Mouse (Mus musculus) retina, postnatal 7 days (tissue): ENCODE measurements around the gene Htr5b.
A peak's percentile ranks its signal among the peaks of the same experiment; 100 is the strongest.

Experiments
- DNase-seq: peaks from one replicate; pipeline ENCODE4 v3.0.0-alpha.2; 2012; ENCODE audit warnings: low read depth, low spot score

Gene Htr5b

DNA sequence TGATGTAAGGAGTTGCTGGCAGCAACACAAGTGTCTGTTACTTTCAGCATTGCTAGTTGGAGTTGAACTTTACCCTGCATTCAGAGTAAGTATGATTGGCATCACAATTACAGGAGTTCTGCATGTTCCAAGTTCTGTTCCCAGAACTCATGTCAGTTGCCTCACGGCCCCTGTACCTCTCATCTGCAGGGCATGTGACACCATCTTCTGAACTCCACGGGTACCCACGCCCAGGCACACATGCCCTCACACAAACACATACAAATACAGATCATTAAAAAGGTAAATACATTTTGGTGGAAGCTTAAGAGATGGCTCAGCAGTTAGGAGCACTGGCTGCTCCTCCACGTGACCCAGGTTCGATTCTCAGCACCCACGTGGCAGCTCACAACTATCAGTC lies 41.5 kb downstream of the Htr5b start:
- DNase-seq = no peak

DNA sequence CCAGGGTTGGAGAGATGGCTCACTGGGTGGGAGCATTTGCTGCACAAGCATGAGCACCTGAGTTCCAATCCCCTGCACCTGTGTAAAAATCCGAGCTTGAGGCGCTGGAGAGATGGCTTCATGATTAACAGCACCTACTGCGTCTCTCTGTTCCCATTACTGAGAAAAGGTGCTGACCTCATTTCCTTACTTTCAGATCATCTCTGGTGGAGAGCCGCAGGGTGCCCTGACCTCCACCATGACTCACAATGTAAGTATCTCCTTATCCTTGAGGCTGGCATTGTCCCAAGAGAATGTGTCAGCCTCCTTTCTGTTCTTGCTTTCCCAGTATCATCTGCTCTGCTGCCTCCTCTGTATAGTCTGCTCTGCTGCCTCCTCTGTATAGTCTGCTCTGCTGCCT lies 45.2 kb downstream of the Htr5b start:
- DNase-seq = no peak

- DNase-seq = no peak
Observed at GRCm38 (mm10) chr1:121479403-121479802, 48.9 kb downstream of the Htr5b start.

- no peak for DNase-seq
Observed at GRCm38 (mm10) chr1:121478284-121478980, 49.8 kb downstream of the Htr5b start.

DNA sequence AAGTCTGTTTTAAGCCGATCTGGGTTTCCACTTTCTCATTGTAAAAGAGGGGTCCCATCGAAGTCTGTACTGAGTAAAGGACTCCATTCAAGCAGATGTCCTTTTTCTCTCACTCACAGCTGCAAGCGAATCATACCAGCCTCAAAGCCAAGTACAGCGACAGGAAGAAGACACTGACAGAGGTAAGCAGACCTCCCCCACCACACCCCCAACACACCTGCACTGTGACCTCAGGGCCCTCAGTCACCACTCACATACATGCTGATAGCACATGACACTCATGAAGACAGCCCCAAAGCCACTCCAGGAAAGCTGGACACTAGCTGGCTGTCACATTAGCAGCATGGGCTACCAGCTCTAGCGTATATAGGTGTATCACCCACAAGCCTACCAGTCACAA lies 50.5 kb downstream of the Htr5b start:
- DNase-seq = no peak

DNA sequence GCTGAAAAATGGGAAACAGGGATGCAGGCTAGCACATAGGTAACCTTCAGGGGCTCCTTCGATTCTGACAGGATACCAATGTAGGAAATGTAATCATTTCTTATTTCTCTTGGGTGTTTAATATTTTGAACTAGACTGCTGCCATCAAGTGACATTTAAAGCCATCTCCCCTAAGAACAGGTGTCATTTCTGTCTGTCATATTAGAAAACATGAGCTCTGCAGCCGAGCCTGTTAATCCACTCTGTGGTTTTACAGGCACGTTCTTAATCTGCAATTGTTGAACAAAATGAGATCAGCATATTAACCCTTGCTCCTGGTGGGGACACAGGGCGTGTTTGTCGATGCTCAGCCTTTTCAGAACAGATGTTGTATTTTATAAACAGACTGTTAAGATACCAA lies 56.8 kb downstream of the Htr5b start:
- DNase-seq = peak; percentile 11

DNA sequence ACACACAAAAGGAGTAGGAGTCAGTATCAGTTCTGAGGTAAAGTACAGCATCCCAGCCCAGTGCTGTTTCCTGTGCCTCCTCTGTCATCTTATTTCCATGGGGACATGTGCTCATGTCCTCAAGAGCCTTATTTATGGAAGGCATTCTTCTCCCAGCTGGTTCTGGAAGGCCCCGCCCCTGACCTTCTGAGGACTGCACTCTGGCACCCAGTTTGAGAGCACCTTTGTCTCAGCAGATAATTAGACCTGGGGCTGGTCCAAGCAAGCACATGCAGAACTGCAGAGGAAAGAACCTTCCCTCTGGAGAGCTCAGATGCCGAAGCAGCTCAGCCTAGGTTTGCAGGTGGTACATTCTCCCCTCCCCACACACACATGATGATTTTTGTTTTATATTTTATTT lies 60.0 kb downstream of the Htr5b start:
- DNase-seq = no peak

DNA sequence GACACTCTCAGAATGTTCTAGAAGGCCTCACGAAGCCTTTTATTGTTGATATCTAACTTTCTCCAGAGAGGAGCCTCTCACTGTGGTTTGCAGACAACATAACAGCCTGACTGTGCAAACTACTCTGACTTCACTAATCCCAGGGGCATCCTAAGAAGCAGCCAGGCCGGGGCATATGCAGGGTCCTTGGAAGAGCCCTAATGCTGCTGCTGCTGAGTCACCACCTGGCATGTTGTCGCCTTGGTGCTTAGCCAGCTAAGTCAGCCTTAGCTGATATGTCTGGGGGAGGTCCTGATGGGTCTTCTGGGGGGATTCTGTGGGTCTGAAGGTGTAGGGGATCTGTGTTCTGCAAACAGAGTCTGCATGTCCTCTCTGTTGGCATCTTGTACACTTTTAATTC lies 62.0 kb downstream of the Htr5b start:
- peak; percentile 39 for DNase-seq

DNA sequence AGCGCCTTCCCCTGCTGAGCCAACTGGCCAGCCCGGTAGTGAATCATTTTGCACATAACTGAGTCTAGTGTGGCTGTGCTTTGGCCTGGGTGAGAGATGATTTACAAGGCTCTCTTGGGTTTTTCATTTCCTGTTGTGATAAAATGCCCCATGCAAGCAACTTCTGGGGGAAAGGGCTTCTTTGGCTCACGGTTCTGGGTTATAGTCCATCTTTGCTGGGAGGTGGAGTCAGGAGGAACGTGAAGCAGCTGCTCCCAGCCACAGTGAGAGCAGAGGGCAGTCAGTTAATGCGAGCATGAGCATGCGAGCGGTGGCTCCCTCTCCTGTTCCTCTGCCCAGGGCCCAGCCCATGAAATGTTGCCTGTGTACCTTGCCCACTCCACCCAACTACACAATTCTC lies 64.5 kb downstream of the Htr5b start:
- DNase-seq = no peak

- DNase-seq = no peak
Observed at GRCm38 (mm10) chr1:121462643-121463042, 65.6 kb downstream of the Htr5b start.

GRCm38 (mm10) chr1:121461895-121462294 lies 66.4 kb downstream of the Htr5b start:
- DNase-seq = no peak

DNA sequence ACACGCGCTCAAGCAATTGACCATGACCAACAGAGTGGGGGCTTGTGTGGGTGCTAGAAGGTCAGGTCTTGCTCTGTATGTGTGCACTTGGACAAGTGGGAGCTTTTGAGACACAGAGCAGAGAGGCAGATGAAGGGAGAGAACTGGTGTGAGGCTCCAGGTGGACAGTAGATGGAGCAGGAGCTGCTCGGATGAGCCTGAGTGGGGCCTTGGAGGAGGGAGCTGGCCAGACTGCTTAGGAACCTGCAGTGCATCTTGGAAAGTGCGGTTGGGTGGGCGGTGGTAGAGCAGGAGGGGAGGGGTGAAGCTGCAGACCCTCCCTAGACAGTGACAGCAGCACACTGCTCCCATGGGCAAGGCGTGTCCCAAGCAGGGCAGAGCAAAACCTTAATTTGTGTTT lies 68.2 kb downstream of the Htr5b start:
- peak; percentile 19 for DNase-seq
